Mouse (Mus musculus) left cerebral cortex, postnatal 36 days (tissue): ENCODE data around the gene Commd1. TPM values are rescaled to one million over a fixed set of nuclear protein-coding genes. Genes with fewer than 3 reads are reported as not detected.

Source experiments
- DNase-seq, 2 experiments: peaks; one replicate each; pipeline ENCODE4 v3.0.0; 2021 to 2022; ENCODE audit warnings: low spot score in 2 of 2, mixed read lengths in 1 of 2
- intact Hi-C: fragments of 180-260 bp; cut with DNase I; formaldehyde crosslinking; loops from one replicate; pipeline ENCODE4 v1.15.1; 2025
- total RNA-seq, 2 experiments: library from RNA; stranded (reverse); gene quantifications; 2 replicates each; pipeline ENCODE4 v1.2.3; 2021

Gene Commd1
- total RNA-seq, 2 experiments from 2014 or later = 38.8 to 44.6 TPM

- intact Hi-C loops = loop anchor here (5.0 kb wide), 1 partner anchor 220 kb away; no protein-coding TSS in a partner anchor
These were observed 129.7 kb downstream of the Commd1 start for GRCm38 (mm10) chr11:22852510-22852909.

GRCm38 (mm10) chr11:22851416-22851815 is 130.8 kb downstream of the Commd1 start:
- intact Hi-C loops = loop anchor here (5.0 kb wide), 1 partner anchor 219 kb away; no protein-coding TSS in a partner anchor
- no peak for DNase-seq

More at GRCm38 (mm10) chr11:22852510-22852909, 129.7 kb downstream of the Commd1 start:
- no peak for DNase-seq

GRCm38 (mm10) chr11:22850077-22850476 is 132.1 kb downstream of the Commd1 start:
- DNase-seq = no peak
- intact Hi-C loops = loop anchor here (5.0 kb wide), 1 partner anchor 218 kb away; no protein-coding TSS in a partner anchor

GRCm38 (mm10) chr11:22848649-22849195 is 133.5 kb downstream of the Commd1 start:
- intact Hi-C loops = no loop called here
- DNase-seq = no peak

- intact Hi-C loops = no loop called here
These were observed 134.2 kb downstream of the Commd1 start for GRCm38 (mm10) chr11:22847732-22848648.

GRCm38 (mm10) chr11:22846960-22847731 is 135.0 kb downstream of the Commd1 start:
- no peak for DNase-seq
- intact Hi-C loops = no loop called here

More at GRCm38 (mm10) chr11:22847732-22848648, 134.2 kb downstream of the Commd1 start:
- no peak for DNase-seq

Other genes starting within 250 kb of the Commd1 start
- gene B3gnt2, start 121.4 kb downstream of the Commd1 start, total RNA-seq = 10 to 100 TPM; 14.1 to 15.9 TPM
- gene Zrsr1, start 10.4 kb downstream of the Commd1 start, total RNA-seq = 10 to 100 TPM; 67.9 to 69.8 TPM
- gene Gm28048, start 292 bp downstream of the Commd1 start, total RNA-seq = 10 to 100 TPM in 1 of 2 experiments, 1 to 10 TPM in 1; 8.7 to 13.7 TPM
- gene Cct4, start 8.1 kb upstream of the Commd1 start, total RNA-seq = 100 to 1,000 TPM in 1 of 2 experiments, 10 to 100 TPM in 1; 99.1 to 110 TPM
- gene Fam161a, start 25.1 kb upstream of the Commd1 start, total RNA-seq = 1 to 10 TPM; 2.6 to 4.4 TPM